Mouse (Mus musculus): ENCODE results near the gene Pfdn2. TPM values are rescaled to one million over a fixed set of nuclear protein-coding genes. Genes with fewer than 3 reads are reported as not detected.

Gene Pfdn2
- total RNA-seq, 2 experiments from 2014 or later: 28.0 to 62.6 TPM

GRCm38 (mm10) chr1:171390101-171390500, 44.6 kb downstream of the Pfdn2 start:
- ATAC-seq (replicated peaks; ENCODE audit: poor library complexity, severe bottlenecking): peak; percentile 77

- no peak for ATAC-seq (replicated peaks; ENCODE audit: poor library complexity, severe bottlenecking)
Observed at GRCm38 (mm10) chr1:171401821-171402220, 56.4 kb downstream of the Pfdn2 start.

- no peak for ATAC-seq (replicated peaks; ENCODE audit: poor library complexity, severe bottlenecking)
Observed at GRCm38 (mm10) chr1:171402991-171403390, 57.5 kb downstream of the Pfdn2 start.

- no peak for ATAC-seq (replicated peaks; ENCODE audit: poor library complexity, severe bottlenecking)
Observed at GRCm38 (mm10) chr1:171407263-171407662, 61.8 kb downstream of the Pfdn2 start.

Other genes with a start within 250 kb of the Pfdn2 start
- 1.7 and 3.8 TPM in 2 replicates for gene Cfap126, start 231.8 kb upstream of the Pfdn2 start, total RNA-seq (2014; fragmentation: Nextera tagmentation)
- gene Cfap126, start 231.8 kb upstream of the Pfdn2 start, total RNA-seq (2017): 0.47 and 1.5 TPM in 2 replicates
- 119 and 151 TPM in 2 replicates for gene Sdhc, start 195.1 kb upstream of the Pfdn2 start, total RNA-seq (2014; fragmentation: Nextera tagmentation)
- gene Sdhc, start 195.1 kb upstream of the Pfdn2 start, total RNA-seq (2017): 110 and 112 TPM in 2 replicates
- 2.0 TPM in 1 of 2 replicates, not detected in the other for gene Mpz, start 195.0 kb upstream of the Pfdn2 start, total RNA-seq (2014; fragmentation: Nextera tagmentation)
- not detected in 2 replicates for gene Mpz, start 195.0 kb upstream of the Pfdn2 start, total RNA-seq (2017)
- gene Pcp4l1, start 149.4 kb upstream of the Pfdn2 start, total RNA-seq (2014; fragmentation: Nextera tagmentation): 11.7 and 11.8 TPM in 2 replicates
- 13.7 TPM in 2 replicates for gene Pcp4l1, start 149.4 kb upstream of the Pfdn2 start, total RNA-seq (2017)
- gene Nr1i3, start 131.7 kb upstream of the Pfdn2 start, total RNA-seq (2014; fragmentation: Nextera tagmentation): not detected in 2 replicates
- 0.10 and 0.17 TPM in 2 replicates for gene Nr1i3, start 131.7 kb upstream of the Pfdn2 start, total RNA-seq (2017)
- 30.1 and 30.3 TPM in 2 replicates for gene Tomm40l, start 123.2 kb upstream of the Pfdn2 start, total RNA-seq (2014; fragmentation: Nextera tagmentation)
- 20.7 and 21.2 TPM in 2 replicates for gene Tomm40l, start 123.2 kb upstream of the Pfdn2 start, total RNA-seq (2017)
- 4.5 and 6.9 TPM in 2 replicates for gene Apoa2, start 120.6 kb upstream of the Pfdn2 start, total RNA-seq (2014; fragmentation: Nextera tagmentation)
- gene Apoa2, start 120.6 kb upstream of the Pfdn2 start, total RNA-seq (2017): 3.7 and 8.0 TPM in 2 replicates
- gene Fcer1g, start 111.3 kb upstream of the Pfdn2 start, total RNA-seq (2014; fragmentation: Nextera tagmentation): 327 and 359 TPM in 2 replicates
- gene Fcer1g, start 111.3 kb upstream of the Pfdn2 start, total RNA-seq (2017): 143 and 171 TPM in 2 replicates
- not detected in 2 replicates for gene Adamts4, start 95.2 kb upstream of the Pfdn2 start, total RNA-seq (2014; fragmentation: Nextera tagmentation)
- gene Adamts4, start 95.2 kb upstream of the Pfdn2 start, total RNA-seq (2017): not detected in 2 replicates
- gene Ndufs2, start 94.3 kb upstream of the Pfdn2 start, total RNA-seq (2014; fragmentation: Nextera tagmentation): 270 and 271 TPM in 2 replicates
- gene Ndufs2, start 94.3 kb upstream of the Pfdn2 start, total RNA-seq (2017): 358 and 391 TPM in 2 replicates
- gene B4galt3, start 75.3 kb upstream of the Pfdn2 start, total RNA-seq (2014; fragmentation: Nextera tagmentation): 24.7 and 25.6 TPM in 2 replicates
- 14.7 and 19.0 TPM in 2 replicates for gene B4galt3, start 75.3 kb upstream of the Pfdn2 start, total RNA-seq (2017)
- gene Ppox, start 64.5 kb upstream of the Pfdn2 start, total RNA-seq (2014; fragmentation: Nextera tagmentation): 22.5 and 37.6 TPM in 2 replicates
- 16.8 and 25.3 TPM in 2 replicates for gene Ppox, start 64.5 kb upstream of the Pfdn2 start, total RNA-seq (2017)
- gene Usp21, start 57.7 kb upstream of the Pfdn2 start, total RNA-seq (2014; fragmentation: Nextera tagmentation): 34.7 and 37.6 TPM in 2 replicates
- gene Usp21, start 57.7 kb upstream of the Pfdn2 start, total RNA-seq (2017): 20.0 and 22.8 TPM in 2 replicates
- gene Ufc1, start 50.6 kb upstream of the Pfdn2 start, total RNA-seq (2014; fragmentation: Nextera tagmentation): 142 and 143 TPM in 2 replicates
- 108 and 113 TPM in 2 replicates for gene Ufc1, start 50.6 kb upstream of the Pfdn2 start, total RNA-seq (2017)
- 16.4 and 17.1 TPM in 2 replicates for gene Dedd, start 16.5 kb upstream of the Pfdn2 start, total RNA-seq (2014; fragmentation: Nextera tagmentation)
- gene Dedd, start 16.5 kb upstream of the Pfdn2 start, total RNA-seq (2017): 12.9 and 16.8 TPM in 2 replicates
- gene Nit1, start within 50 bp of the Pfdn2 start, total RNA-seq (2014; fragmentation: Nextera tagmentation): 28.1 and 30.3 TPM in 2 replicates
- 24.6 and 33.8 TPM in 2 replicates for gene Nit1, start within 50 bp of the Pfdn2 start, total RNA-seq (2017)
- not detected in 2 replicates for gene Klhdc9, start 15.1 kb downstream of the Pfdn2 start, total RNA-seq (2014; fragmentation: Nextera tagmentation)
- gene Klhdc9, start 15.1 kb downstream of the Pfdn2 start, total RNA-seq (2017): 0.52 and 0.77 TPM in 2 replicates
- gene Nectin4, start 24.4 kb downstream of the Pfdn2 start, total RNA-seq (2014; fragmentation: Nextera tagmentation): 1.5 and 2.4 TPM in 2 replicates
- 0.99 and 1.6 TPM in 2 replicates for gene Nectin4, start 24.4 kb downstream of the Pfdn2 start, total RNA-seq (2017)
- 47.2 and 53.5 TPM in 2 replicates for gene Arhgap30, start 43.3 kb downstream of the Pfdn2 start, total RNA-seq (2014; fragmentation: Nextera tagmentation)
- 63.0 and 67.1 TPM in 2 replicates for gene Arhgap30, start 43.3 kb downstream of the Pfdn2 start, total RNA-seq (2017)
- 51.3 and 64.2 TPM in 2 replicates for gene Usf1, start 65.6 kb downstream of the Pfdn2 start, total RNA-seq (2014; fragmentation: Nextera tagmentation)
- gene Usf1, start 65.6 kb downstream of the Pfdn2 start, total RNA-seq (2017): 71.0 and 71.5 TPM in 2 replicates
- 10.1 and 14.9 TPM in 2 replicates for gene Tstd1, start 73.2 kb downstream of the Pfdn2 start, total RNA-seq (2014; fragmentation: Nextera tagmentation)
- gene Tstd1, start 73.2 kb downstream of the Pfdn2 start, total RNA-seq (2017): 3.7 TPM in 1 of 2 replicates, not detected in the other
- not detected in 2 replicates for gene F11r, start 91.9 kb downstream of the Pfdn2 start, total RNA-seq (2014; fragmentation: Nextera tagmentation)
- gene F11r, start 91.9 kb downstream of the Pfdn2 start, total RNA-seq (2017): 5.8 TPM in 1 of 2 replicates, not detected in the other
- gene Alyref2, start 157.8 kb downstream of the Pfdn2 start, total RNA-seq (2014; fragmentation: Nextera tagmentation): 3.2 and 4.7 TPM in 2 replicates
- 6.4 and 13.2 TPM in 2 replicates for gene Alyref2, start 157.8 kb downstream of the Pfdn2 start, total RNA-seq (2017)
- gene Itln1, start 189.6 kb downstream of the Pfdn2 start, total RNA-seq (2014; fragmentation: Nextera tagmentation): not detected in 2 replicates
- gene Itln1, start 189.6 kb downstream of the Pfdn2 start, total RNA-seq (2017): not detected in 2 replicates
- gene Cd244a, start 213.5 kb downstream of the Pfdn2 start, total RNA-seq (2014; fragmentation: Nextera tagmentation): 5.5 and 6.7 TPM in 2 replicates
- 5.6 and 7.9 TPM in 2 replicates for gene Cd244a, start 213.5 kb downstream of the Pfdn2 start, total RNA-seq (2017)